Mouse (Mus musculus): ENCODE results near the gene Rab6a. TPM values are rescaled to one million over a fixed set of nuclear protein-coding genes. Genes with fewer than 3 reads are reported as not detected.
A peak's percentile ranks its signal among the peaks of the same experiment; 100 is the strongest.

Gene Rab6a
- polyA plus RNA-seq, 1 experiment from 2014 or later = 84.9 TPM

- Histone ChIP-seq H3K36me3 (ENCODE audit: control insufficient read depth, insufficient read depth, low read length) (no peaks in the 10 kb centered on the region), H3K9ac (ENCODE audit: low read length) (no peak overlapping the region), H3K4me2 (ENCODE audit: low read depth, low read length) (no peak overlapping the region), H3K4me1 (ENCODE audit: control insufficient read depth, insufficient read depth, low read length) (no peaks in the 10 kb centered on the region), H3K9me3 (replicated peaks; ENCODE audit: control insufficient read depth, low read length) (no peaks in the 10 kb centered on the region), H3K27me3 (ENCODE audit: control insufficient read depth, insufficient read depth, low read length) (no peaks in the 10 kb centered on the region), H3K27ac (ENCODE audit: low read length) (no peak overlapping the region), H3K4me3 (replicated peaks; ENCODE audit: low read length) (no peak overlapping the region)
- ATAC-seq (ENCODE audit: insufficient read depth, low FRiP score) = no peak
- 73% methylated on average over 8 of the region's 8 CpGs for WGBS
Observed at GRCm38 (mm10) chr7:100649826-100650225, 42.6 kb downstream of the Rab6a start.

- H3K9ac ChIP-seq (ENCODE audit: low read length) = no peak overlapping the region
- H3K27me3 ChIP-seq (ENCODE audit: control insufficient read depth, insufficient read depth, low read length) = no peaks in the 10 kb centered on the region
- H3K4me1 ChIP-seq (ENCODE audit: control insufficient read depth, insufficient read depth, low read length) = no peaks in the 10 kb centered on the region
- WGBS = 72% methylated on average over 6 of the region's 6 CpGs
- H3K4me2 ChIP-seq (ENCODE audit: low read depth, low read length) = no peak overlapping the region
- no peak overlapping the region for H3K4me3 ChIP-seq (replicated peaks; ENCODE audit: low read length)
- no peaks in the 10 kb centered on the region for H3K9me3 ChIP-seq (replicated peaks; ENCODE audit: control insufficient read depth, low read length)
- no peak overlapping the region for H3K27ac ChIP-seq (ENCODE audit: low read length)
- no peaks in the 10 kb centered on the region for H3K36me3 ChIP-seq (ENCODE audit: control insufficient read depth, insufficient read depth, low read length)
- ATAC-seq (ENCODE audit: insufficient read depth, low FRiP score) = no peak
Observed at GRCm38 (mm10) chr7:100650421-100650820, 43.2 kb downstream of the Rab6a start.

- 54% methylated on average over 4 of the region's 4 CpGs for WGBS
- ATAC-seq (ENCODE audit: insufficient read depth, low FRiP score) = no peak
Observed at GRCm38 (mm10) chr7:100651011-100651410, 43.8 kb downstream of the Rab6a start.

GRCm38 (mm10) chr7:100653480-100654266 is 46.5 kb downstream of the Rab6a start:
- no peak overlapping the region for H3K9ac ChIP-seq (ENCODE audit: low read length)
- 74% methylated on average over 9 of the region's 9 CpGs for WGBS
- no peak overlapping the region for H3K27ac ChIP-seq (ENCODE audit: low read length)
- H3K9me3 ChIP-seq (replicated peaks; ENCODE audit: control insufficient read depth, low read length) = no peaks in the 10 kb centered on the region
- no peak overlapping the region for H3K4me2 ChIP-seq (ENCODE audit: low read depth, low read length)
- 0 out of 2 replicates have a peak, but pooled peaks have one; percentile 7 for ATAC-seq (ENCODE audit: insufficient read depth, low FRiP score)
- H3K4me3 ChIP-seq (replicated peaks; ENCODE audit: low read length) = no peak overlapping the region
- no peaks in the 10 kb centered on the region for H3K4me1 ChIP-seq (ENCODE audit: control insufficient read depth, insufficient read depth, low read length)
- H3K27me3 ChIP-seq (ENCODE audit: control insufficient read depth, insufficient read depth, low read length) = no peaks in the 10 kb centered on the region
- no peaks in the 10 kb centered on the region for H3K36me3 ChIP-seq (ENCODE audit: control insufficient read depth, insufficient read depth, low read length)

More at GRCm38 (mm10) chr7:100651011-100651410, 43.8 kb downstream of the Rab6a start:
- Histone ChIP-seq H3K9me3 (replicated peaks; ENCODE audit: control insufficient read depth, low read length) (no peaks in the 10 kb centered on the region), H3K27me3 (ENCODE audit: control insufficient read depth, insufficient read depth, low read length) (no peaks in the 10 kb centered on the region), H3K4me2 (ENCODE audit: low read depth, low read length) (no peak overlapping the region), H3K36me3 (ENCODE audit: control insufficient read depth, insufficient read depth, low read length) (no peaks in the 10 kb centered on the region), H3K9ac (ENCODE audit: low read length) (no peak overlapping the region), H3K27ac (ENCODE audit: low read length) (no peak overlapping the region), H3K4me3 (replicated peaks; ENCODE audit: low read length) (no peak overlapping the region), H3K4me1 (ENCODE audit: control insufficient read depth, insufficient read depth, low read length) (no peaks in the 10 kb centered on the region)

GRCm38 (mm10) chr7:100654441-100654840 is 47.2 kb downstream of the Rab6a start:
- H3K4me3 ChIP-seq (replicated peaks; ENCODE audit: low read length) = no peak overlapping the region
- H3K9ac ChIP-seq (ENCODE audit: low read length) = no peak overlapping the region
- no peaks in the 10 kb centered on the region for H3K4me1 ChIP-seq (ENCODE audit: control insufficient read depth, insufficient read depth, low read length)
- no peak overlapping the region for H3K4me2 ChIP-seq (ENCODE audit: low read depth, low read length)
- H3K9me3 ChIP-seq (replicated peaks; ENCODE audit: control insufficient read depth, low read length) = no peaks in the 10 kb centered on the region
- H3K27ac ChIP-seq (ENCODE audit: low read length) = no peak overlapping the region
- H3K27me3 ChIP-seq (ENCODE audit: control insufficient read depth, insufficient read depth, low read length) = no peaks in the 10 kb centered on the region
- H3K36me3 ChIP-seq (ENCODE audit: control insufficient read depth, insufficient read depth, low read length) = no peaks in the 10 kb centered on the region
- WGBS = 80% methylated on average over 8 of the region's 8 CpGs
- no peak for ATAC-seq (ENCODE audit: insufficient read depth, low FRiP score)

GRCm38 (mm10) chr7:100656739-100657138 is 49.5 kb downstream of the Rab6a start:
- Histone ChIP-seq H3K4me2 (ENCODE audit: low read depth, low read length) (no peak overlapping the region), H3K27ac (ENCODE audit: low read length) (no peak overlapping the region), H3K4me3 (replicated peaks; ENCODE audit: low read length) (no peak overlapping the region), H3K9ac (ENCODE audit: low read length) (no peak overlapping the region), H3K9me3 (replicated peaks; ENCODE audit: control insufficient read depth, low read length) (no peaks in the 10 kb centered on the region), H3K36me3 (ENCODE audit: control insufficient read depth, insufficient read depth, low read length) (no peaks in the 10 kb centered on the region), H3K27me3 (ENCODE audit: control insufficient read depth, insufficient read depth, low read length) (no peaks in the 10 kb centered on the region), H3K4me1 (ENCODE audit: control insufficient read depth, insufficient read depth, low read length) (no peaks in the 10 kb centered on the region)
- 25% methylated on average over 5 of the region's 5 CpGs for WGBS
- no peak for ATAC-seq (ENCODE audit: insufficient read depth, low FRiP score)

- Histone ChIP-seq H3K36me3 (ENCODE audit: control insufficient read depth, insufficient read depth, low read length) (no peaks in the 10 kb centered on the region), H3K27ac (ENCODE audit: low read length) (no peak overlapping the region), H3K4me2 (ENCODE audit: low read depth, low read length) (peak overlapping the region; percentile 50), H3K4me3 (replicated peaks; ENCODE audit: low read length) (peak overlapping the region; percentile 34), H3K4me1 (ENCODE audit: control insufficient read depth, insufficient read depth, low read length) (peaks cover 3% of the 10 kb centered on the region; the same call in 1 of the 2 replicates), H3K9ac (ENCODE audit: low read length) (peak overlapping the region; percentile 55; the same call in 1 of the 2 replicates), H3K27me3 (ENCODE audit: control insufficient read depth, insufficient read depth, low read length) (no peaks in the 10 kb centered on the region), H3K9me3 (replicated peaks; ENCODE audit: control insufficient read depth, low read length) (no peaks in the 10 kb centered on the region)
- peak; percentile 71; the same call in 1 of the 2 replicates for ATAC-seq (ENCODE audit: insufficient read depth, low FRiP score)
- 22% methylated on average over 18 of the region's 18 CpGs for WGBS
Observed at GRCm38 (mm10) chr7:100658093-100658578, 50.9 kb downstream of the Rab6a start.

GRCm38 (mm10) chr7:100661264-100661663 is 54.1 kb downstream of the Rab6a start:
- Histone ChIP-seq H3K4me1 (ENCODE audit: control insufficient read depth, insufficient read depth, low read length) (peaks cover 5% of the 10 kb centered on the region; the same call in 1 of the 2 replicates), H3K27ac (ENCODE audit: low read length) (no peak overlapping the region), H3K27me3 (ENCODE audit: control insufficient read depth, insufficient read depth, low read length) (no peaks in the 10 kb centered on the region), H3K4me2 (ENCODE audit: low read depth, low read length) (no peak overlapping the region), H3K9ac (ENCODE audit: low read length) (no peak overlapping the region), H3K9me3 (replicated peaks; ENCODE audit: control insufficient read depth, low read length) (no peaks in the 10 kb centered on the region), H3K4me3 (replicated peaks; ENCODE audit: low read length) (no peak overlapping the region), H3K36me3 (ENCODE audit: control insufficient read depth, insufficient read depth, low read length) (no peaks in the 10 kb centered on the region)
- 88% methylated on average over 7 of the region's 7 CpGs for WGBS
- no peak for ATAC-seq (ENCODE audit: insufficient read depth, low FRiP score)

GRCm38 (mm10) chr7:100662231-100662630 is 55.0 kb downstream of the Rab6a start, which contains the start of gene Plekhb1:
TSS of gene Plekhb1 (minus strand) at chr7:100662414.
- Histone ChIP-seq H3K4me3 (replicated peaks; ENCODE audit: low read length) (no peak within 1 kb of the TSS; the same call in 1 of the 2 replicates), H3K9me3 (replicated peaks; ENCODE audit: control insufficient read depth, low read length) (no peaks in the 10 kb centered on the region), H3K27ac (ENCODE audit: low read length) (peak within 1 kb of the TSS; percentile 47; the same call in 1 of the 2 replicates), H3K4me2 (ENCODE audit: low read depth, low read length) (peak within 1 kb of the TSS; percentile 42), H3K4me1 (ENCODE audit: control insufficient read depth, insufficient read depth, low read length) (peaks cover 5% of the 10 kb centered on the region; the same call in 1 of the 2 replicates), H3K36me3 (ENCODE audit: control insufficient read depth, insufficient read depth, low read length) (no peaks in the 10 kb centered on the region), H3K27me3 (ENCODE audit: control insufficient read depth, insufficient read depth, low read length) (no peaks in the 10 kb centered on the region), H3K9ac (ENCODE audit: low read length) (no peak within 1 kb of the TSS; the same call in 1 of the 2 replicates)
- ATAC-seq (ENCODE audit: insufficient read depth, low FRiP score) = no peak
- 67% methylated on average over 8 of the region's 8 CpGs for WGBS

Data from stomach, embryonic 16.5 days (tissue).